Mouse (Mus musculus) CH12.LX (cell line): ENCODE results near the gene Rdh7. TPM values are rescaled to one million over a fixed set of nuclear protein-coding genes. Genes with fewer than 3 reads are reported as not detected.
"Not testable (repeated sequence)": the region's sequence is repeated elsewhere in the genome, so short reads cannot be mapped to it uniquely, and the experiment has no call there.

Experiments used
- DNase-seq: peaks from one replicate; pipeline ENCODE4 v3.0.0-alpha.2; 2013; ENCODE audit errors: extremely low read depth
- H3K27ac ChIP-seq: 2 replicates; pipeline ENCODE4 v1.5.1; 2012; ENCODE audit warnings: low read depth, mild to moderate bottlenecking, control low read depth, moderate library complexity; ENCODE audit not compliant: insufficient read depth
- H3K27me3 ChIP-seq: replicated peaks from 2 replicates; pipeline ENCODE3; 2012; ENCODE audit warnings: inconsistent platforms
- H3K36me3 ChIP-seq, 2 experiments: replicated peaks in 1 of 2; 2 replicates each; pipeline versions ENCODE3 to v1.6.1; 2012; ENCODE audit warnings: inconsistent platforms in 1 of 2, low read length in 1 of 2, mild to moderate bottlenecking in 1 of 2, mixed read lengths in 1 of 2, moderate library complexity in 1 of 2; ENCODE audit not compliant: control insufficient read depth in 1 of 2, insufficient read depth in 1 of 2
- H3K4me1 ChIP-seq, 2 experiments: 2 replicates each; pipeline ENCODE4 v1.6.1; 2012; ENCODE audit warnings: inconsistent platforms in 1 of 2, moderate library complexity in 1 of 2; ENCODE audit not compliant: insufficient read depth in 2 of 2, control insufficient read depth in 1 of 2
- H3K4me2 ChIP-seq: 2 replicates; pipeline ENCODE4 v1.6.1; 2012; ENCODE audit warnings: low read depth, mild to moderate bottlenecking, control low read depth; ENCODE audit not compliant: poor library complexity, insufficient read depth, severe bottlenecking
- H3K4me3 ChIP-seq, 3 experiments: fragments of 150-350 bp in 1 of 3; sonication (generic) in 1 of 3; replicated peaks in 1 of 3; 2 replicates each; pipeline versions ENCODE3 to v1.5.1; 2011 to 2012; ENCODE audit warnings: low read depth in 2 of 3, low read length in 2 of 3, mild to moderate bottlenecking in 2 of 3, moderate library complexity in 2 of 3, control low read depth in 1 of 3, improper control_type of control experiment in 1 of 3, inconsistent platforms in 1 of 3, mixed read lengths in 1 of 3; ENCODE audit not compliant: poor library complexity in 1 of 3
- H3K79me2 ChIP-seq: replicated peaks from 2 replicates; pipeline ENCODE4 v1.6.1; 2012; ENCODE audit warnings: mild to moderate bottlenecking, moderate library complexity; ENCODE audit not compliant: control insufficient read depth, poor library complexity, insufficient read depth, severe bottlenecking; ENCODE audit errors: extremely low read depth
- H3K9ac ChIP-seq: 2 replicates; pipeline ENCODE4 v1.6.1; 2012; ENCODE audit warnings: low read depth, mild to moderate bottlenecking, control low read depth, moderate library complexity; ENCODE audit not compliant: insufficient read depth
- H3K9me3 ChIP-seq: replicated peaks from 2 replicates; pipeline ENCODE3; 2012; ENCODE audit warnings: low read length, inconsistent platforms, mixed read lengths
- E2F4 ChIP-seq: IDR thresholded peaks from 2 replicates; pipeline ENCODE4 v1.6.1; 2011; ENCODE audit warnings: low read depth, low read length, improper control_type of control experiment; ENCODE audit not compliant: insufficient replicate concordance
- ETS1 ChIP-seq: conservative IDR thresholded peaks from 2 replicates; pipeline ENCODE4 v1.6.1; 2012; ENCODE audit warnings: low read depth, mild to moderate bottlenecking, inconsistent platforms, low read length, improper control_type of control experiment, moderate library complexity
- MAZ ChIP-seq: IDR thresholded peaks from 2 replicates; pipeline ENCODE4 v1.6.1; 2012; ENCODE audit warnings: low read depth, mild to moderate bottlenecking, inconsistent platforms, low read length, improper control_type of control experiment, moderate library complexity
- MYC ChIP-seq: IDR thresholded peaks from 2 replicates; pipeline ENCODE4 v1.6.1; 2011; ENCODE audit warnings: low read depth, mild to moderate bottlenecking, improper control_type of control experiment, low read length
- PAX5 ChIP-seq: IDR thresholded peaks from 2 replicates; pipeline ENCODE4 v1.6.1; 2012; ENCODE audit warnings: low read length, inconsistent platforms, mixed read lengths
- POLR2AphosphoS2 ChIP-seq: IDR thresholded peaks from 2 replicates; pipeline ENCODE4 v1.6.1; 2011; ENCODE audit warnings: low read depth, low read length, improper control_type of control experiment
- UBTF ChIP-seq: IDR thresholded peaks from 2 replicates; pipeline ENCODE4 v1.6.1; 2012; ENCODE audit warnings: low read depth, mild to moderate bottlenecking, inconsistent platforms, low read length, improper control_type of control experiment, moderate library complexity
- ZC3H11A ChIP-seq: IDR thresholded peaks from 2 replicates; pipeline ENCODE4 v1.6.1; 2012; ENCODE audit warnings: low read depth, mild to moderate bottlenecking, inconsistent platforms, low read length, improper control_type of control experiment
- dilution Hi-C: fragments of 300-500 bp; cut with MboI; formaldehyde crosslinking; loops from 2 replicates; pipeline ENCODE4 v1.14.3; 2020; ENCODE audit warnings: low sequenced_read_pairs; ENCODE audit not compliant: extremely low pct_unique_long_range_greater_than_20kb, extremely low pct_ligation_motif_present
- in situ Hi-C: fragments of 300-500 bp; cut with MboI; formaldehyde crosslinking; loops from 3 replicates; pipeline ENCODE4 v1.14.3; 2019; ENCODE audit warnings: low sequenced_read_pairs, low pct_ligation_motif_present, low pct_unique_long_range_greater_than_20kb, mixed read lengths
- polyA plus RNA-seq: library from polyadenylated mRNA; unstranded; fragments of >175 nt; gene quantifications from 2 replicates; pipeline ENCODE4 v1.2.1, GENCODE M21; 2012; ENCODE audit warnings: low read depth; ENCODE audit not compliant: insufficient read length
- total RNA-seq, 2 experiments: library from RNA; depleted of rRNA; stranded (reverse); fragments of 300-350 nt in 1 of 2; fragments of >200 nt in 1 of 2; gene quantifications; 2 replicates each; pipeline ENCODE4 v1.2.3; 2012 to 2014

The Rdh7 gene
- total and polyA plus RNA-seq, 3 experiments, result not detected

DNA sequence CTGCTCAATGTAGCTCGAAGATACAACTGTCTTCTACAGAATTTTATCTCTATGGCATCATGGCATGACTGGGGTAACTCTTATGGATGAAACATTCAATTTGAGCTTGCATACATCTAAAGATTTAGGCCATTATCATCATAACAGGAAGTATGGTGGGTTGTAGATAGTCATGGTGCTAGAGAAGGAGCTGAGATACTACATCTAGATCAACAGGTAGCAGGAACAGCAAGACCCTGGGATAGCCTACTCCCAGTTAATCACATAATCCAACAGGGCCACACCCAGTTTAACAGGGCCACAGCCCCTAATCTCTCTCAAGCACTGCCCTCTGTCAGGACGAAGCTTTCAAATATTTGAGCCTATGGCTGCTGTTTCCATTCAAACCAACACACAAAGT lies 47.8 kb downstream of the Rdh7 start:
- Histone ChIP-seq H3K4me2 (no peak overlapping the region), H3K79me2 (no peaks in the 10 kb centered on the region), H3K4me3 (no peak overlapping the region), H3K36me3 (no peaks in the 10 kb centered on the region), H3K9me3 (peaks cover 12% of the 10 kb centered on the region), H3K9ac (no peak overlapping the region), H3K4me1 (no peaks in the 10 kb centered on the region), H3K27ac (no peak overlapping the region), H3K27me3 (peaks cover 45% of the 10 kb centered on the region)
- TF ChIP-seq UBTF (no peak), PAX5 (no peak)
- in situ Hi-C loops (loop anchor here (5.0 kb wide), 1 partner anchor 57 kb away; the partner anchor contains the start of gene Sdr9c7), dilution Hi-C loops (no loop called here)
- no peak for DNase-seq

DNA sequence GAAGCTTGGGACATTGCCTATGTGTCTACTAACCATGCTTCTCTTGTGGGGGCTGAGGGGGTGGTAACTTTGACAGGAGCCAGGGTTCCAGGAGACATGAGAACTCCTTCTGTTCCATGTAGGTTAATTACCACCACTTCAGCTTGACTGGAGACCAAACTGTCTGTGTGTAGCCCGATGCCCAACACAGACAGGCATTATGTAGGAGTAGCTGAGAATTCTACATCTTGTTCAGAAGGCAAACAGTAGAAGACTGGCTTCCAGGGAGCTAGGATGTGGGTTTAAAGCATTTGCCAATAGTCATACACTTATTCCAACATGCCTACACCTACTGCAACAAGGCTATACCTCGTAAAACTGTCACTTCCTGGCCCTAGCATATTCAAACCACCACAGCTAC lies 50.1 kb downstream of the Rdh7 start:
- Histone ChIP-seq H3K9me3 (peaks cover 12% of the 10 kb centered on the region), H3K36me3 (no peaks in the 10 kb centered on the region), H3K9ac (no peak overlapping the region), H3K27me3 (peaks cover 48% of the 10 kb centered on the region), H3K4me3 (no peak overlapping the region), H3K79me2 (no peaks in the 10 kb centered on the region), H3K4me2 (no peak overlapping the region), H3K4me1 (no peaks in the 10 kb centered on the region), H3K27ac (no peak overlapping the region)
- TF ChIP-seq MAZ, result no peak
- TF ChIP-seq POLR2AphosphoS2, result no peak
- no peak for TF ChIP-seq ZC3H11A
- TF ChIP-seq MYC, result no peak
- no peak for TF ChIP-seq E2F4
- TF ChIP-seq ETS1, result no peak
- no peak for DNase-seq
- dilution Hi-C loops (no loop called here), in situ Hi-C loops (no loop called here)

- peaks cover 12% of the 10 kb centered on the region for H3K9me3 ChIP-seq
- H3K4me2 ChIP-seq, H3K9ac ChIP-seq, H3K27ac ChIP-seq, H3K4me1 ChIP-seq, H3K4me3 ChIP-seq, dilution Hi-C loops, DNase-seq, H3K79me2 ChIP-seq, in situ Hi-C loops, H3K36me3 ChIP-seq: not testable (repeated sequence)
- H3K27me3 ChIP-seq, result peaks cover 41% of the 10 kb centered on the region
Measured at GRCm38 (mm10) chr10:127837793-127838192, 50.8 kb downstream of the Rdh7 start.
